Mouse (Mus musculus): ENCODE data around the gene Gpr142. TPM values are rescaled to one million over a fixed set of nuclear protein-coding genes. Genes with fewer than 3 reads are reported as not detected.

The Gpr142 gene
- polyA plus RNA-seq, 1 experiment, result not detected

GRCm38 (mm10) chr11:114846336-114846735 lies 47.6 kb downstream of the Gpr142 start:
- no peak overlapping the region for H3K4me3 ChIP-seq (ENCODE audit: insufficient read depth, low read depth, low read length)
- no peak overlapping the region for H3K27ac ChIP-seq (replicated peaks; ENCODE audit: low read depth, low read length)
- no peaks in the 10 kb centered on the region for H3K4me1 ChIP-seq (ENCODE audit: control insufficient read depth, insufficient read depth, insufficient read length, low read length)

GRCm38 (mm10) chr11:114847008-114847407 lies 48.3 kb downstream of the Gpr142 start:
- Histone ChIP-seq H3K4me1 (ENCODE audit: control insufficient read depth, insufficient read depth, insufficient read length, low read length) (no peaks in the 10 kb centered on the region), H3K4me3 (ENCODE audit: insufficient read depth, low read depth, low read length) (no peak overlapping the region), H3K27ac (replicated peaks; ENCODE audit: low read depth, low read length) (no peak overlapping the region)

GRCm38 (mm10) chr11:114849572-114849971 lies 50.8 kb downstream of the Gpr142 start:
- Histone ChIP-seq H3K4me3 (ENCODE audit: insufficient read depth, low read depth, low read length) (no peak overlapping the region), H3K27ac (replicated peaks; ENCODE audit: low read depth, low read length) (no peak overlapping the region), H3K4me1 (ENCODE audit: control insufficient read depth, insufficient read depth, insufficient read length, low read length) (no peaks in the 10 kb centered on the region)

- Histone ChIP-seq H3K4me3 (ENCODE audit: insufficient read depth, low read depth, low read length) (0 out of 2 replicates have a peak overlapping the region, but pooled peaks have one; percentile 17), H3K27ac (replicated peaks; ENCODE audit: low read depth, low read length) (0 out of 2 replicates have a peak overlapping the region, but pooled peaks have one; percentile 7), H3K4me1 (ENCODE audit: control insufficient read depth, insufficient read depth, insufficient read length, low read length) (no peaks in the 10 kb centered on the region)
Observed at GRCm38 (mm10) chr11:114850066-114850451, 51.3 kb downstream of the Gpr142 start.

- Histone ChIP-seq H3K27ac (replicated peaks; ENCODE audit: low read depth, low read length) (peak within 1 kb of the TSS; percentile 76), H3K4me1 (ENCODE audit: control insufficient read depth, insufficient read depth, insufficient read length, low read length) (no peaks in the 10 kb centered on the region), H3K4me3 (ENCODE audit: insufficient read depth, low read depth, low read length) (peak within 1 kb of the TSS; percentile 88)
Observed at GRCm38 (mm10) chr11:114850452-114851268, 51.9 kb downstream of the Gpr142 start, which contains the start of gene Gprc5c. Gene Gprc5c (plus strand): TSS chr11:114851152.

- H3K27ac ChIP-seq (replicated peaks; ENCODE audit: low read depth, low read length), result peak overlapping the region; percentile 76
Observed at GRCm38 (mm10) chr11:114851269-114851607, 52.5 kb downstream of the Gpr142 start.

GRCm38 (mm10) chr11:114851608-114852310 lies 53.0 kb downstream of the Gpr142 start:
- H3K4me3 ChIP-seq (ENCODE audit: insufficient read depth, low read depth, low read length), result peak overlapping the region; percentile 88
- H3K4me1 ChIP-seq (ENCODE audit: control insufficient read depth, insufficient read depth, insufficient read length, low read length), result no peaks in the 10 kb centered on the region
- H3K27ac ChIP-seq (replicated peaks; ENCODE audit: low read depth, low read length), result peak overlapping the region; percentile 76

More at GRCm38 (mm10) chr11:114851269-114851607, 52.5 kb downstream of the Gpr142 start:
- H3K4me3 ChIP-seq (ENCODE audit: insufficient read depth, low read depth, low read length), result peak overlapping the region; percentile 88
- no peaks in the 10 kb centered on the region for H3K4me1 ChIP-seq (ENCODE audit: control insufficient read depth, insufficient read depth, insufficient read length, low read length)

GRCm38 (mm10) chr11:114852311-114853173 lies 53.8 kb downstream of the Gpr142 start:
- H3K4me1 ChIP-seq (ENCODE audit: control insufficient read depth, insufficient read depth, insufficient read length, low read length), result no peaks in the 10 kb centered on the region
- H3K4me3 ChIP-seq (ENCODE audit: insufficient read depth, low read depth, low read length), result peak overlapping the region; percentile 88
- H3K27ac ChIP-seq (replicated peaks; ENCODE audit: low read depth, low read length), result peak overlapping the region; percentile 3; the same call in 1 of the 2 replicates

- Histone ChIP-seq H3K4me1 (ENCODE audit: control insufficient read depth, insufficient read depth, insufficient read length, low read length) (no peaks in the 10 kb centered on the region), H3K4me3 (ENCODE audit: insufficient read depth, low read depth, low read length) (peak overlapping the region; percentile 88), H3K27ac (replicated peaks; ENCODE audit: low read depth, low read length) (0 out of 2 replicates have a peak overlapping the region, but pooled peaks have one; percentile 3)
Observed at GRCm38 (mm10) chr11:114853174-114853838, 54.6 kb downstream of the Gpr142 start.

- Histone ChIP-seq H3K4me1 (ENCODE audit: control insufficient read depth, insufficient read depth, insufficient read length, low read length) (no peaks in the 10 kb centered on the region), H3K4me3 (ENCODE audit: insufficient read depth, low read depth, low read length) (no peak overlapping the region), H3K27ac (replicated peaks; ENCODE audit: low read depth, low read length) (no peak overlapping the region)
Observed at GRCm38 (mm10) chr11:114854581-114854980, 55.9 kb downstream of the Gpr142 start.

- Histone ChIP-seq H3K4me1 (ENCODE audit: control insufficient read depth, insufficient read depth, insufficient read length, low read length) (no peaks in the 10 kb centered on the region), H3K4me3 (ENCODE audit: insufficient read depth, low read depth, low read length) (no peak overlapping the region), H3K27ac (replicated peaks; ENCODE audit: low read depth, low read length) (no peak overlapping the region)
Observed at GRCm38 (mm10) chr11:114856125-114856524, 57.4 kb downstream of the Gpr142 start.

Other genes starting within 250 kb of the Gpr142 start
- 1,001 and 1,648 TPM in 2 replicates for gene Rpl38, start 130.4 kb upstream of the Gpr142 start, polyA plus RNA-seq (2012; ENCODE audit: insufficient read depth, insufficient read length, missing spikeins)
- gene Ttyh2, start 123.5 kb upstream of the Gpr142 start, polyA plus RNA-seq (2012; ENCODE audit: insufficient read depth, insufficient read length, missing spikeins), result 9.8 and 12.4 TPM in 2 replicates
- gene Dnaic2, start 71.5 kb upstream of the Gpr142 start, polyA plus RNA-seq (2012; ENCODE audit: insufficient read depth, insufficient read length, missing spikeins), result not detected in 2 replicates
- gene Kif19a, start 33.5 kb upstream of the Gpr142 start, polyA plus RNA-seq (2012; ENCODE audit: insufficient read depth, insufficient read length, missing spikeins), result 0.99 TPM in 1 of 2 replicates, not detected in the other
- gene Btbd17, start 3.0 kb upstream of the Gpr142 start, polyA plus RNA-seq (2012; ENCODE audit: insufficient read depth, insufficient read length, missing spikeins), result not detected in 2 replicates
- 5.4 and 8.4 TPM in 2 replicates for gene Gprc5c, start 52.2 kb downstream of the Gpr142 start, polyA plus RNA-seq (2012; ENCODE audit: insufficient read depth, insufficient read length, missing spikeins)
- gene Cd300a, start 91.1 kb downstream of the Gpr142 start, polyA plus RNA-seq (2012; ENCODE audit: insufficient read depth, insufficient read length, missing spikeins), result 0.58 and 1.1 TPM in 2 replicates
- gene Cd300lb, start 135.5 kb downstream of the Gpr142 start, polyA plus RNA-seq (2012; ENCODE audit: insufficient read depth, insufficient read length, missing spikeins), result 0.58 and 1.1 TPM in 2 replicates
- not detected in 2 replicates for gene Cd300c, start 170.2 kb downstream of the Gpr142 start, polyA plus RNA-seq (2012; ENCODE audit: insufficient read depth, insufficient read length, missing spikeins)
- gene Cd300ld, start 191.0 kb downstream of the Gpr142 start, polyA plus RNA-seq (2012; ENCODE audit: insufficient read depth, insufficient read length, missing spikeins), result 2.3 and 6.2 TPM in 2 replicates
- 1.7 and 2.1 TPM in 2 replicates for gene Cd300c2, start 203.0 kb downstream of the Gpr142 start, polyA plus RNA-seq (2012; ENCODE audit: insufficient read depth, insufficient read length, missing spikeins)
- gene Cd300ld2, start 217.3 kb downstream of the Gpr142 start, polyA plus RNA-seq (2012; ENCODE audit: insufficient read depth, insufficient read length, missing spikeins), result not detected in 2 replicates
- 3.8 TPM in 1 of 2 replicates, not detected in the other for gene Cd300ld4, start 228.1 kb downstream of the Gpr142 start, polyA plus RNA-seq (2012; ENCODE audit: insufficient read depth, insufficient read length, missing spikeins)
- 1.5 and 3.8 TPM in 2 replicates for gene Cd300ld5, start 238.8 kb downstream of the Gpr142 start, polyA plus RNA-seq (2012; ENCODE audit: insufficient read depth, insufficient read length, missing spikeins)
- 5.7 and 13.3 TPM in 2 replicates for gene Cd300ld3, start 249.5 kb downstream of the Gpr142 start, polyA plus RNA-seq (2012; ENCODE audit: insufficient read depth, insufficient read length, missing spikeins)